Mouse (Mus musculus): Measurements from ENCODE around the gene Kpna2. TPM values are rescaled to one million over a fixed set of nuclear protein-coding genes. Genes with fewer than 3 reads are reported as not detected.
A peak's percentile ranks its signal among the peaks of the same experiment; 100 is the strongest.

Gene Kpna2
- total RNA-seq, 2 experiments from 2014 or later = 13.2 to 16.2 TPM

- DNase-seq = no peak
- TF ChIP-seq CTCF (IDR thresholded peaks at IDR 0.05) = no peak
- intact Hi-C loops (cut with DNase I) = no loop called here
- Histone ChIP-seq H3K4me3 (no peak overlapping the region), H3K27ac (no peak overlapping the region)
These were observed 37.0 kb downstream of the Kpna2 start for GRCm38 (mm10) chr11:106962310-106962709.

DNA sequence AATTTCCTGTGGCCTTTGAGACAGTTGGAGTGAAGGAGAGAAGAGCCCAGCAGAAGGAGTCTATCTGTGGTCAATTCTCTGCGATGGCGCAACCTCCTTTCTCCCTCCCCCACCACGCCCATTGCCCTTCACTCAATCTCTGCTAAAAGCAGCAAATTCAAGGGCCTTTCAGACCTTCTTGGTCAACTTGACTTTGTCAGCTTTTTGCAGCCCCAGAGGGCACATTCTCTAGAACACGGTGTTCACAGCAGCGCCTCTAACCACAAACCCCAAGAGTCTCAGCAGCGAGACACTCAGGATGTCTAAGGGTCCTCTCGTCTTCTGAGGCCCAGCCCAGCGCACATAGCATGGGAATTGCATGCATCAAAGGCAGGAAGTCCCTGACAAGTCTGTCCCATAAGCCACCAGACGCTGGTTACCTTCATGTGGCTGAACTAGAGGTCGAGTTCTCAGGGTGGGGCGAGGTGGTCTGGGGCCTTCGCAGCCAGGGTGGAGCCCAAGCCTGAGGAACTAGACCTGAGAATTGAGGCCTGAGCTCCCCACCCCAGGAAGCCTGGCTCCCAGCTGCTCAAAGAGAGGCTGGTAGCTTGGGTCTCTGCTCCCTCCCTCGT is 37.8 kb downstream of the Kpna2 start:
- no peak for TF ChIP-seq CTCF (IDR thresholded peaks at IDR 0.05)
- H3K4me3 ChIP-seq = no peak overlapping the region
- peak; percentile 36 for DNase-seq
- intact Hi-C loops (cut with DNase I) = no loop called here
- H3K27ac ChIP-seq = no peak overlapping the region

- H3K4me3 ChIP-seq = no peak overlapping the region
- TF ChIP-seq CTCF (IDR thresholded peaks at IDR 0.05) = no peak
- H3K27ac ChIP-seq = no peak overlapping the region
- intact Hi-C loops (cut with DNase I) = no loop called here
- no peak for DNase-seq
These were observed 40.2 kb downstream of the Kpna2 start for GRCm38 (mm10) chr11:106959121-106959520.

GRCm38 (mm10) chr11:106958407-106959071 is 40.8 kb downstream of the Kpna2 start:
- no peak for DNase-seq
- no peak for TF ChIP-seq CTCF (IDR thresholded peaks at IDR 0.05)
- no peak overlapping the region for H3K4me3 ChIP-seq
- intact Hi-C loops (cut with DNase I) = no loop called here
- H3K27ac ChIP-seq = peak overlapping the region; percentile 83

DNA sequence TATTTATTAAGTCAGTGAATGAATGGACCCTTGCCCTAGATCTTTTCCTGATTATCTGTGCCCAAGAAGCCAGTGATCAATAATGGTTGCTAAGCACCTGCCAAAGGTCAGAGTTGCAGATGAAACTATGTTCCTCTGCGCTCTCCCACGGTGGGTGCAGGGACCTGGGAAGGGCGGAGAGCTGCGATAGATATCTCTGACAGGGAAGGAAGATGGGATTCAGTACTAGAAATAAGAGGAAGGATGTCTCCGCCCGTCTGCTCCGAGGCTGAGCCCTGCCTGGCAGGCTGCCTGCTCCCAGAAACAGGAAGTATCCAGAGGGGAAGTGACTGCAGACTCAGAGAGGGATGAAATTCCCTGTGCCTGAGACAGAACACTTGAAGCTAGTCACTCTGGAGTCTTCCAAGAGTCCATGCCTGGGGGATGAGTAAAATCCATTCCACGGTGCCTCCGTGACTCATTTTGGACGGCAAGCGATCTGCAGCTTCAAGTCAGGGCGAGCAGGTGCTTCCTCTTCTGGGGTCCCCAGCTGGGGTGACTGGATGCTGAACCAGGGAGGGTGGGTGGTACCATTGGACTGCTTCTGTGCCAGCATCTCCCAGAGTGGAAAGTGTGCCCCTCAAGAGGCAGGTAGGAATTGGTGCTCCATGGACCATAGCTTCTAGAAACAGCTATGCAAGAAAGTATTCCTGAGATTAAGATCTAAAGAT is 41.9 kb downstream of the Kpna2 start:
- H3K4me3 ChIP-seq = peak overlapping the region; percentile 50
- intact Hi-C loops (cut with DNase I) = no loop called here
- no peak for TF ChIP-seq CTCF (IDR thresholded peaks at IDR 0.05)
- DNase-seq = peak; percentile 86
- H3K27ac ChIP-seq = peak overlapping the region; percentile 83

GRCm38 (mm10) chr11:106954566-106954965 is 44.8 kb downstream of the Kpna2 start:
- Histone ChIP-seq H3K4me3 (peak overlapping the region; percentile 41), H3K27ac (peak overlapping the region; percentile 72)
- DNase-seq = no peak
- no peak for TF ChIP-seq CTCF (IDR thresholded peaks at IDR 0.05)
- intact Hi-C loops (cut with DNase I) = no loop called here

GRCm38 (mm10) chr11:106954116-106954515 is 45.2 kb downstream of the Kpna2 start:
- no peak for TF ChIP-seq CTCF (IDR thresholded peaks at IDR 0.05)
- peak; percentile 33 for DNase-seq
- intact Hi-C loops (cut with DNase I) = no loop called here
- peak overlapping the region; percentile 72 for H3K27ac ChIP-seq
- peak overlapping the region; percentile 41 for H3K4me3 ChIP-seq

Other genes with a start within 250 kb of the Kpna2 start
- gene Pecam1, start 248.9 kb downstream of the Kpna2 start, total RNA-seq (2021) = 10 to 100 TPM; 37.1 to 43.8 TPM
- not detected for gene Milr1, start 248.3 kb downstream of the Kpna2 start, total RNA-seq (2021)
- 1 to 10 TPM; 2.4 to 3.3 TPM for gene Polg2, start 220.0 kb downstream of the Kpna2 start, total RNA-seq (2021)
- 100 to 1,000 TPM; 261 to 265 TPM for gene Ddx5, start 210.4 kb downstream of the Kpna2 start, total RNA-seq (2021)
- 1 to 10 TPM; 3.7 to 5.6 TPM for gene Cep95, start 210.3 kb downstream of the Kpna2 start, total RNA-seq (2021)
- 10 to 100 TPM; 26.5 to 32.2 TPM for gene Smurf2, start 78.8 kb downstream of the Kpna2 start, total RNA-seq (2021)
- 1 to 10 TPM in 1 of 2 experiments, under 1 TPM in 1; 0.86 to 1.3 TPM for gene 1810010H24Rik, start 26.1 kb upstream of the Kpna2 start, total RNA-seq (2021)
- 10 to 100 TPM; 22.4 to 24.2 TPM for gene Bptf, start 132.6 kb upstream of the Kpna2 start, total RNA-seq (2021)
- 10 to 100 TPM; 13.6 to 15.4 TPM for gene Nol11, start 189.8 kb upstream of the Kpna2 start, total RNA-seq (2021)

All from gastrocnemius, adult 2 months (tissue).